Mouse (Mus musculus): ENCODE data around the gene Pgls. TPM values are rescaled to one million over a fixed set of nuclear protein-coding genes. Genes with fewer than 3 reads are reported as not detected.

Pgls gene
- polyA plus RNA-seq, 1 experiment from 2014 or later, result 178 TPM

DNA sequence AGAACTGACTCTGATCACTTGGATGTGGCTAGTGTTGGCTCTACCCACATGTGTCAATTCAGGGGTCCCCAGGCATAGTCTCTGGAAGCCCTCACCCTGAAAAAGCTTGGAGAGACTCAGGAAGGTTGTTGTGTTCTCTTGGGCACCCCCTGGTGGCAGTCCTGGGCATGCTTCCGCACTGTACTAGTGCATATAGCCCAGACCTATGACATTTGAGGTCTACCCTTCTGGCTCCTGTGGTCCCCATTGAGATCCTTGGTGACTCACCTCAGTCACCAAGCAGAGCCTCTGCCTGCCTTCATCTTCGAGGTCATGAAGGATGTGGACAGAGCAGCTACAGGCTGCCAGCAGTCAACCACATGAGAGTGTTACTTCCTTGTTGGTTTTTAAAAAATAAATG, 5.1 kb upstream of the Pgls start:
- whole genome bisulfite sequencing, result 59% methylated on average over 2 of the region's 2 CpGs
- H3K27ac ChIP-seq (ENCODE audit: poor library complexity, severe bottlenecking), result no peak overlapping the region
- no peaks in the 10 kb centered on the region for H3K9me3 ChIP-seq (replicated peaks)
- peaks cover 8% of the 10 kb centered on the region for H3K4me1 ChIP-seq (replicated peaks)
- H3K9ac ChIP-seq, result no peak overlapping the region
- H3K4me3 ChIP-seq, result no peak overlapping the region
- H3K36me3 ChIP-seq, result peaks cover 28% of the 10 kb centered on the region
- H3K4me2 ChIP-seq, result no peak overlapping the region
- peaks cover 11% of the 10 kb centered on the region; the same call in 1 of the 2 replicates for H3K27me3 ChIP-seq (replicated peaks)
- ATAC-seq (ENCODE audit: insufficient number of reproducible peaks, low FRiP score), result no peak

DNA sequence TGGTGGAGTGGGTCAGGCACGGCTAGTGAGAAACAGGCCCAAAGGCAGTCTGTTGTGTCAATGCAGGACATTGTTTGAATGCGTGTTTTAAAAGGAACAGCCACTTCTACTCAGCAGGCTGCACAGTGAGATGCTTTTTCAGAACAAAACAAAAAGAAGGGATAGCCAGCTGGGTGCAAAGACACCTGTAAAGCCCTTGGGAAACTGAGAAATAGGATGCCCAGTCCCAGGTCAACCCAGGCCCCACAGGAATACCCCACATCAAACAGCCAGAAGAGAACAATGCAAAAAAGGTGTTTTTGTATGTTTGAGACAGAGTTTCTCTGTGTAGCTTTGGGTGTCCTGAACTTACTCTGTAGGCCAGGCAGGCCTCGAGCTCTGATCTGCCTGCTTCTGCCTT, 3.2 kb upstream of the Pgls start:
- ATAC-seq (ENCODE audit: insufficient number of reproducible peaks, low FRiP score), result no peak
- WGBS, result 69% methylated on average over 3 of the region's 3 CpGs
- Histone ChIP-seq H3K4me2 (no peak overlapping the region), H3K27me3 (replicated peaks) (peaks cover 11% of the 10 kb centered on the region; the same call in 1 of the 2 replicates), H3K4me1 (replicated peaks) (peaks cover 20% of the 10 kb centered on the region), H3K9me3 (replicated peaks) (no peaks in the 10 kb centered on the region), H3K36me3 (peaks cover 28% of the 10 kb centered on the region), H3K27ac (ENCODE audit: poor library complexity, severe bottlenecking) (no peak overlapping the region), H3K9ac (no peak overlapping the region), H3K4me3 (no peak overlapping the region)

DNA sequence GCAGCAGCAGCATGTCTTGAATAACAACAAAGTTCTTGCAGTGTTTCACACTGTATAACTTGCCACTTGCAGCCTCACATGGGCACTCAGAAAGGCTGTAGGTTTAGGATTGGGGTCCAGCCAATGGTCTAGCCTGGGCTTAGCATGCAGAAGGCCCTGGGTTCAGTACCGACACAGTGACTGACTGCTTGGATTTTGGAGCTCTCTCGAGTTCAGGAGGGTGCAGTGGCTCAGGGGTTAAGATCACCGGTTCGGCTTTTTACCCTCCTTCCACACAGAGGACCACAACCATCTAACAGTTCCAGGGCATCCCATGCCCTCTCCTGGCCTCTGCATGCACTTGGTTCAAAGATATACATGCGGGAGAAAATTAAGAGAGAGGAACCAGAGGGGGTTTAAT, 959 bp upstream of the Pgls start:
- peaks cover 28% of the 10 kb centered on the region for H3K4me1 ChIP-seq (replicated peaks)
- peaks cover 6% of the 10 kb centered on the region for H3K36me3 ChIP-seq
- peak overlapping the region; percentile 66 for H3K4me3 ChIP-seq
- H3K27me3 ChIP-seq (replicated peaks), result no peaks in the 10 kb centered on the region
- H3K9me3 ChIP-seq (replicated peaks), result no peaks in the 10 kb centered on the region
- ATAC-seq (ENCODE audit: insufficient number of reproducible peaks, low FRiP score), result no peak
- H3K9ac ChIP-seq, result peak overlapping the region; percentile 84
- 27% methylated on average over 5 of the region's 5 CpGs for WGBS
- peak overlapping the region; percentile 89 for H3K4me2 ChIP-seq
- no peak overlapping the region; the same call in 1 of the 2 replicates for H3K27ac ChIP-seq (ENCODE audit: poor library complexity, severe bottlenecking)

DNA sequence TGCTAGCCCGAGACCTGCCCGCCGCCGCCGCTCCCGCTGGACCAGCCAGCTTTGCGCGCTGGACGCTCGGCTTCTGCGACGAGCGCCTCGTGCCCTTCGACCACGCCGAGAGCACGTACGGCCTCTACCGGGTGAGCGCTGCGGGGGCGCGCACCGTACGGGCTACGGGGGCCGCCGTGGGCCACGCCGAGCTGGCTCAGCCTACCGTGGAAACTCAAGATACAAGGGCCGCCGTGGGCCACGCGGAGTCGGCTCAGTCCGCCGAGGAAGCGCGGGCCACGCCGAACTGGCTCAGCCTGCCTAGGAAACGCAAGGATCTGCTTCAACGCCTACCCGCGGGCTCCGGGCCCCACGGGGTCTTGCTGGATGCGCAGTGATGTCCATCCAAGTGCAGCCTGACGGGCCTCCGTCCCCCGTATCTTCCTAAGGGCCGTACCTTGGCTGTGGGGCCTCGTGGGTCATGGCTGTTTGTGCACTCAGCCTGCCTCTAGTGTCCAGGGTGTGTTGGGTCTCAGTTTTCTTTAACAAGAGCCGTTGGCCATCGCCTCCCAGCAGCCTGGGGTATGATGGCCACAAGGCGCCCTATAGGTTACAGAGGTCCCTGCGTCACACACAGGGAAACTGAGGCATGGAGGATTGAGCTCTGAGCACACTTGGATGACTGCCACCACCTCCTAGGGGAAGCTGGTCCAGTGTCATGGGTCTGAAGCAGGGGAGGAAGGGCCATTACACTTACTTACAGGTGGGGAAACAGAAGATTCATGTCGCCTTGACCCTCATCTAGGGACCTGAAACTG, 596 bp downstream of the Pgls start:
- peak; percentile 75 for ATAC-seq (ENCODE audit: insufficient number of reproducible peaks, low FRiP score)
- peak overlapping the region; percentile 97 for H3K27ac ChIP-seq (ENCODE audit: poor library complexity, severe bottlenecking)

DNA sequence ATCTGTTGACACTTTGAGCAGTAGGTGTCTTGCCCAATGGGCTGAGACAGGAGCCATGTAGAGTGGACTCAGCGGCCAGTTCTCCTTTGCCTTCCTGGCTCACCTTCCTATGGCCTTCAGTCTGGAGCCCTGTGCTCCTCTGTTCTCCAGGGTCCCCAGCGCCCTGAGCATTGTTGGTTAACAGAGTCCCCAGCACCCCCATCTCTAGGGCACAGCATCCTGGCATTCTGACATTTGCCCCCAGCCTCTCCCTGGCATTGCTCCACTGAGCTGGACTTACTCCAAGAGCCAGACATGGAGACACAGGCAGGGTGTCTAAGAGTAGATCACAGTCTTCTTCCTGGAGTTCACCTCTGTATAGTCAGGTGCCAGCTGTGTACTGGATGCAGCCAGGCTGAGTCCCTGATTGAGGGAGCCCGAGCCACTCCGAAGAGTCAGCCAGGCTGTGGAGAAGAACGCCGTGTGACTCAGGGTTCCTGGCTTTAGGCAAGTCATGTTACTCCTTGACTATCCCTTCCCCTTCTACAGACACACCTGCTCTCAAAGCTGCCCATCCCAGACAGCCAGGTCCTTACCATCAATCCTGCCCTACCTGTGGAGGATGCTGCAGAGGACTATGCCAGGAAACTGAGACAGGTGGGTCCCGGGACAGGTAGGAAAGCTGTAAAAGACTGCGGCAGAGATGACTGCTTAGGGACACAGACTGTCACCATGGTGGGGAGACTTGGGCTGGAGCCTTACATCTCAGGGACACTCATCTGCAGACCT, 1.8 kb downstream of the Pgls start:
- Histone ChIP-seq H3K27ac (ENCODE audit: poor library complexity, severe bottlenecking) (no peak overlapping the region), H3K4me2 (peak overlapping the region; percentile 89; the same call in 1 of the 2 replicates), H3K36me3 (no peaks in the 10 kb centered on the region; the same call in 1 of the 2 replicates), H3K9ac (0 out of 2 replicates have a peak overlapping the region, but pooled peaks have one; percentile 7), H3K27me3 (replicated peaks) (peaks cover 4% of the 10 kb centered on the region; the same call in 1 of the 2 replicates), H3K4me1 (replicated peaks) (peaks cover 32% of the 10 kb centered on the region), H3K9me3 (replicated peaks) (no peaks in the 10 kb centered on the region), H3K4me3 (no peak overlapping the region)
- ATAC-seq (ENCODE audit: insufficient number of reproducible peaks, low FRiP score), result no peak
- WGBS, result 90% methylated on average over 8 of the region's 8 CpGs

More for the DNA sequence above, 596 bp downstream of the Pgls start:
- Histone ChIP-seq H3K9ac (peak overlapping the region; percentile 84), H3K36me3 (no peaks in the 10 kb centered on the region; the same call in 1 of the 2 replicates), H3K27me3 (replicated peaks) (no peaks in the 10 kb centered on the region; the same call in 1 of the 2 replicates), H3K9me3 (replicated peaks) (no peaks in the 10 kb centered on the region), H3K4me2 (peak overlapping the region; percentile 89), H3K4me1 (replicated peaks) (peaks cover 32% of the 10 kb centered on the region), H3K4me3 (peak overlapping the region; percentile 66)
- WGBS, result 5% methylated on average over 56 of the region's 60 CpGs

DNA sequence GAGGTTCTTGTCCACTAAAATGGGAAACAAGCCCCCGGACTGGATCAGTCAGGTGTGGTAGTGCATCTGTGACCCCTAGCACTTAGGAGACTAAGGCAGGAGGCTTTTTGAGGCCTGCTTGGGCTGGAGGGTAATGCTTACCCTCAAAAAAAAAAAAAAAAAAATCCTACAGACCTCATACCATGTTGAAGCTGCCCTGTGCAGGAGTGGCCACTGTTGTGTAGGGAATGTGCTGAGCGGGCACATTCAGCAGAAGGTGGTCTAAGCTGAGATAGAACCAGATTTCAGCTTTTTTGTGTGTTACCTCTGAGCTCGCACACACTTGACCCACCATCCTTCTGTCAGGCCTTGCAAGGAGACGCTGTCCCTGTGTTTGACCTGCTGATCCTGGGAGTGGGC, 2.3 kb downstream of the Pgls start:
- 0 out of 2 replicates have a peak overlapping the region, but pooled peaks have one; percentile 7 for H3K9ac ChIP-seq
- 94% methylated on average over 4 of the region's 4 CpGs for WGBS
- H3K4me1 ChIP-seq (replicated peaks), result peaks cover 32% of the 10 kb centered on the region

DNA sequence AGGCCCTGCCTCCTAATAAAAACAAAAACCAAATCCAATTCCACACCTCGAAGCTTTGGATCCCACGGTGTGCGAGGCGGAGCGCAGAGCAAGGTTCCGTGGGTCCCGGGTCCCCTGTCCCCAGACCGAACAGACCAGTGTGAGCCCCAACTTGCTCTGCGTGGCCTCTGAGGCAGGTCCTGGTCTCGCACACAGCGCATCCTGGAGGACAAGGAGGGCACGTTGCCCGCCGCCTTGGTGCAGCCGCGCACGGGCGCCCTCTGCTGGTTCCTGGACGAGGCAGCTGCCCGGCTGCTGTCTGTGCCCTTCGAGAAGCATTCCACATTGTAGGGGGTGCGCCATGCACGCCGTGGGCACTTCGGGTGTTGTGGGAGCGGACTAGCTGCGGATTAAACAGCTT, 3.9 kb downstream of the Pgls start:
- H3K4me2 ChIP-seq, result peak overlapping the region; percentile 11; the same call in 1 of the 2 replicates
- ATAC-seq (ENCODE audit: insufficient number of reproducible peaks, low FRiP score), result peak; percentile 30; the same call in 1 of the 2 replicates

More for the DNA sequence above, 2.3 kb downstream of the Pgls start:
- H3K4me2 ChIP-seq, result no peak overlapping the region
- H3K27me3 ChIP-seq (replicated peaks), result peaks cover 9% of the 10 kb centered on the region
- H3K27ac ChIP-seq (ENCODE audit: poor library complexity, severe bottlenecking), result no peak overlapping the region
- no peak overlapping the region for H3K4me3 ChIP-seq
- ATAC-seq (ENCODE audit: insufficient number of reproducible peaks, low FRiP score), result no peak
- H3K9me3 ChIP-seq (replicated peaks), result no peaks in the 10 kb centered on the region
- H3K36me3 ChIP-seq, result peaks cover 4% of the 10 kb centered on the region

DNA sequence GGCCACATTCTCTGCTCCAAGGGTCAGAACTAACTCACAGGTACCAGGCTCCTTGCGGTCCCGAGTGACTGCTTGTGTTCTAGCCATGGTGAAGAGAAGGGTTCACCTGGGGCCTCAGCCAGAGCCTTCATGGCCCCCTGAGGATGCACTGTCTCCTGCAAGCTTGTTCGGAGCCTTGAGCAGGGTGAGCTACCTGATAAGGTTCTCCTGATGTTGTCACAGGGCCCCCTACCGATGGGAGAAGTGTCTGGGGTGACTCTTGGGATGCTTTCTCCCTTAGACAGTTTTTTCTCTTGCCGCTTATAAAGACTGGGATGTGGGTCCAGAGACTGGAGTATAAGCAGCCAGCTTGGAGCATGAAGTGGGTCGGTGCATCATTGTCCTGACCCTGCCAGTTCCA, 4.4 kb downstream of the Pgls start:
- WGBS, result 50% methylated on average over 6 of the region's 6 CpGs
- H3K4me1 ChIP-seq (replicated peaks), result peaks cover 24% of the 10 kb centered on the region
- peak overlapping the region; percentile 11; the same call in 1 of the 2 replicates for H3K4me2 ChIP-seq
- H3K27me3 ChIP-seq (replicated peaks), result peaks cover 28% of the 10 kb centered on the region
- H3K27ac ChIP-seq (ENCODE audit: poor library complexity, severe bottlenecking), result no peak overlapping the region
- H3K36me3 ChIP-seq, result peaks cover 4% of the 10 kb centered on the region
- no peak for ATAC-seq (ENCODE audit: insufficient number of reproducible peaks, low FRiP score)
- no peaks in the 10 kb centered on the region for H3K9me3 ChIP-seq (replicated peaks)
- H3K4me3 ChIP-seq, result no peak overlapping the region
- H3K9ac ChIP-seq, result no peak overlapping the region

More for the DNA sequence above, 3.9 kb downstream of the Pgls start:
- H3K9ac ChIP-seq, result no peak overlapping the region
- peaks cover 28% of the 10 kb centered on the region for H3K4me1 ChIP-seq (replicated peaks)
- 10% methylated on average over 27 of the region's 27 CpGs for WGBS
- H3K36me3 ChIP-seq, result peaks cover 4% of the 10 kb centered on the region
- H3K27me3 ChIP-seq (replicated peaks), result peaks cover 25% of the 10 kb centered on the region
- no peak overlapping the region for H3K27ac ChIP-seq (ENCODE audit: poor library complexity, severe bottlenecking)
- H3K4me3 ChIP-seq, result no peak overlapping the region
- H3K9me3 ChIP-seq (replicated peaks), result no peaks in the 10 kb centered on the region

DNA sequence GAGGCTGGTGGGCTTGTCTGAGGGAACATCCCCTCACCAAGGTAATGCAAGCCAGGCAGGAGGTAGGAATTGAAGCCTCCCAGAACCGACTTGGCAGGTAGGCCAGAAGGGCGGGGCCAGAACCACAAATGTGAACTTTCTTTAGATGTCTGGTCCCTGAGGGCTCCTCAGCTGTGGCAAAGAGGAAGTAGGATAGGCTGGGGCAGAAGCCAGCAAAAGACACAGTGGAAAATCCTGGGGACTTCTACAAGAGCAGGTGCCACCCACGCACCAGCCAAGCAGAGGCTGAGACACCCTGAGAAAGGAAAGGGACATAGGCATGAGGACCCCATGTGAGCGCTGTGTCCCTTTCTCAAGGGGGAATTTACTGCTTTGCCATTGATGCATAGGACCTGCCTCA, 4.8 kb downstream of the Pgls start:
- ATAC-seq (ENCODE audit: insufficient number of reproducible peaks, low FRiP score), result no peak
- peaks cover 24% of the 10 kb centered on the region for H3K4me1 ChIP-seq (replicated peaks)

DNA sequence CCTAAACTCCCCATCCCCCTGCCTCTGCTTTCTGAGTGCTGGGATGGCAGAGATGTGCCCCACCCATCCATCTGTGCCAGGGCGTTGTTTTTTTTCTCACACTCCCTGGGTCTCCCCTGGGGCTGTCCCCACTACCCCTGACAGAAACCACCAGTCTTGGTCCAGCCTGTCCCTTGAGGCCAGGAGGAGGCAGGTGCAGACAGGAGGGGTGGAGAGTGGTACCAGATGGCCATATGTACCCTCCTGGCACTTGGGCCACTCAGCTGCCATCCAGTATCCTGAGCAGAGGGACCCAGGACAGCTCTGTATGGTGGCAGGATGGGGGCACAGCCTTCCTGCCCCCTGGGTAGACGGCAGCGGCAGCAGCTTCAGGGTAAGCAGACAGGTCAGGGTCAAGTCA, 5.5 kb downstream of the Pgls start, which contains the start of gene Fam129c:
Gene Fam129c (plus strand): TSS at position 198 of the 400 bp plus-strand sequence.
- Histone ChIP-seq H3K36me3 (peaks cover 4% of the 10 kb centered on the region), H3K4me1 (replicated peaks) (peaks cover 30% of the 10 kb centered on the region)
- no peak for ATAC-seq (ENCODE audit: insufficient number of reproducible peaks, low FRiP score)

More for the DNA sequence above, 4.8 kb downstream of the Pgls start:
- H3K9ac ChIP-seq, result no peak overlapping the region
- H3K27ac ChIP-seq (ENCODE audit: poor library complexity, severe bottlenecking), result no peak overlapping the region
- H3K27me3 ChIP-seq (replicated peaks), result peaks cover 32% of the 10 kb centered on the region
- no peaks in the 10 kb centered on the region for H3K9me3 ChIP-seq (replicated peaks)
- no peak overlapping the region for H3K4me2 ChIP-seq
- 81% methylated on average over 4 of the region's 4 CpGs for WGBS
- H3K36me3 ChIP-seq, result peaks cover 4% of the 10 kb centered on the region
- no peak overlapping the region for H3K4me3 ChIP-seq

DNA sequence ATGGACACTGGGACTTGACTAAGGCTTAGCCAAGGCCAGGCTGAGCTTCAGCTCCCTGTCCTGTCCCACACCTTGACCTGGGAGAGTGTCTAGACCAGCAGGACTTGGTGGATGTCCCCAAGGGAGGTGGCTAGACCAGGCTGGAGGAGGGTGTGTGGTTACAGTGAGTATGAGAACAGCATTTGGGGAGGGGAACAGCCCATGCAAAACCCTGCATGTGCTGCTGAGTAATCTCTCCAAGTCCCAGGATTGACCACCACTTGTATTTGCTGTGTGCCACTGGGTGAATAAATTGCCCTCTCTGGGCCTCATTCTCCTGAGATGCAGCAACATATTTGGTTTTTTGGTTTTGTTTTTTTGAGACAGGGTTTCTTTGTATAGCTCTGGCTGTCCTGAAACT, 6.4 kb downstream of the Pgls start:
- Histone ChIP-seq H3K9me3 (replicated peaks) (no peaks in the 10 kb centered on the region), H3K9ac (no peak overlapping the region), H3K4me1 (replicated peaks) (peaks cover 30% of the 10 kb centered on the region), H3K4me3 (no peak overlapping the region), H3K27ac (ENCODE audit: poor library complexity, severe bottlenecking) (no peak overlapping the region), H3K4me2 (no peak overlapping the region), H3K36me3 (peaks cover 4% of the 10 kb centered on the region), H3K27me3 (replicated peaks) (peaks cover 48% of the 10 kb centered on the region)
- ATAC-seq (ENCODE audit: insufficient number of reproducible peaks, low FRiP score), result no peak

More for the DNA sequence above, 5.5 kb downstream of the Pgls start, which contains the start of gene Fam129c:
- Histone ChIP-seq H3K4me3 (no peak within 1 kb of the TSS), H3K27ac (ENCODE audit: poor library complexity, severe bottlenecking) (no peak within 1 kb of the TSS), H3K4me2 (no peak within 1 kb of the TSS), H3K27me3 (replicated peaks) (peaks cover 39% of the 10 kb centered on the region), H3K9ac (no peak within 1 kb of the TSS), H3K9me3 (replicated peaks) (no peaks in the 10 kb centered on the region)
- WGBS, result 86% methylated on average over 3 of the region's 3 CpGs

All from heart, embryonic 12.5 days (tissue).